Mouse (Mus musculus) left cerebral cortex, postnatal 36 days (tissue): ENCODE measurements at regions not wholly inside any gene's neighbourhood (a gene's known extent, or its start where the extent isn't known, plus 50 kb on each side); places are given as distances from the start of the nearest gene placed in this dataset.
"Not testable (repeated sequence)": the region's sequence is repeated elsewhere in the genome, so short reads cannot be mapped to it uniquely, and the experiment has no call there.

Source experiments
- DNase-seq, 2 experiments: peaks; one replicate each; pipeline ENCODE4 v3.0.0; 2021 to 2022; ENCODE audit warnings: low spot score in 2 of 2, mixed read lengths in 1 of 2
- intact Hi-C: fragments of 180-260 bp; cut with DNase I; formaldehyde crosslinking; loops from one replicate; pipeline ENCODE4 v1.15.1; 2025

DNA sequence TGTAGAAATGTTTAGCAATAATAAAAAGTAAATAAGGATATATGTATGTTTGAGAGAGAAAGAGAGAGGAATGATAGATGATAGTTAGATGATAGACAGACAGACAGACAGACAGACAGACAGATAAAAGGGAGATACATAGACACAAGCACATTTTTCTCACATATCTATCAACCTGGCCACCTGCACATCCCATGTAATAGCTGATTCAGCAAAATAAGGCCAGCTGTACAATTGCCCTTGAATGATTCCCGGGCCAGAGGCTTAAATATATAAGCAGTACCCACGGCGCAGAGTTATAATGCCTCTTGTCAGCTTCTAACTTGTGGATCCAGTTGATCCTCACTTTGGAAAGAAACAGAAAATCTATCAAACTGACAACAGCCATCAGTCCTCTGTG, 178.5 kb downstream of the Tmem114 start:
- DNase-seq = no peak
- intact Hi-C loops = no loop called here

DNA sequence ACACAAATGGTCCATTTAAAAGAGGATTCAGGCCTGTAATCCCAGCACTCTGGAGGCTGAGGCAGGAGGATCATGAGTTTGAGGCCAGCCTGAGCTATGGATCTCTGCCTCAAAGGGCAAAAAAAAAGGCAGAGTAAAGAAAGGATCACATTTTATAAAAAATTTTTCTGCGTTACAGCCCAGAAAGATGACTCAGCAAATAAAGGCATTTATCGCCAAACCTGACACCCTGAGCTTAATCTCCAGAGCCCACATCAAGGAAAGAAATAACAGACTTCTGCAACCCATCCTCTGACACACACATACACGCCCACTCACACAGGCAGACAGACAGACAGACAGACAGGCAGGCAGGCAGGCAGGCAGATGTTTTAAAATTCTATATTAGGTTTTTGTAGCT, 179.3 kb downstream of the Tmem114 start:
- intact Hi-C loops = no loop called here
- DNase-seq = no peak

DNA sequence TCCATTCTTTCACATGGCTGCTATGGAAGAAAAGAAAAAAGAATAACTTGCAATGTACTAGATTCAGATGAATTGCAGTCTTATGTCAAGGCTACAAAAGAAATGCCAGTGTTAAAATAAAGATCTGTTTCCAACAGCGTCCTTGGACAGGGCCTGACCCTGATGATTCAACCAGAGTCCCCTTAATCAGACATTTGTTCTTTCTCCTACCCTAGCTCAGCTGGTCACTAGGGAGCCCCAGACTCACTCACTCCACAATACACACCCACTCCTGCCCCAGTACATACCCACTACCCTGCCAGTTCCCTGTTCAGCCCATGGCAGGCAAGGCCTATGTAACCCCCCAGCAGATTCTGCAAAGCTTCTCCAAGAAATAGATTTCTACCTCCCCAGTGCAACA, 190.6 kb downstream of the Tmem114 start:
- intact Hi-C loops = no loop called here
- no peak for DNase-seq

DNA sequence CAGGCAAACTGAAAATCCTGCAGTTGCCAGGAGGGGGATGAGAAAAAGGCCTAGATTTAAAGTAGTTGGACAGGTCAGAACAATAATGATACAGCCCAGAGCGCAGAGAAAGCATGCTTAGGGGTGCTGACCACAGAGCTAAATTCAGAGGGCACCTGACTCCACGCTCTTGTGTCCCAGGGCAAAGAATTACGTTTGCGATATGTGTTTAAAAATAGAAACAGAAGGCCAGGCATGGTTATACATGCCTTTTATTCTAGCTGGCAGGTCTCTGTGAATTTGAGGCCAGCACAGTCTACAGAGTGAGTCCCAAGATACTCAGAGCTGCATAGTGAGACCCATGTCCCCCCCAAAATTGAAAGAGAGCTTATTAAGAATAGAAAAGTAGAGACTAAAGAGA, 192.9 kb downstream of the Tmem114 start:
- no peak for DNase-seq
- intact Hi-C loops = no loop called here

DNA sequence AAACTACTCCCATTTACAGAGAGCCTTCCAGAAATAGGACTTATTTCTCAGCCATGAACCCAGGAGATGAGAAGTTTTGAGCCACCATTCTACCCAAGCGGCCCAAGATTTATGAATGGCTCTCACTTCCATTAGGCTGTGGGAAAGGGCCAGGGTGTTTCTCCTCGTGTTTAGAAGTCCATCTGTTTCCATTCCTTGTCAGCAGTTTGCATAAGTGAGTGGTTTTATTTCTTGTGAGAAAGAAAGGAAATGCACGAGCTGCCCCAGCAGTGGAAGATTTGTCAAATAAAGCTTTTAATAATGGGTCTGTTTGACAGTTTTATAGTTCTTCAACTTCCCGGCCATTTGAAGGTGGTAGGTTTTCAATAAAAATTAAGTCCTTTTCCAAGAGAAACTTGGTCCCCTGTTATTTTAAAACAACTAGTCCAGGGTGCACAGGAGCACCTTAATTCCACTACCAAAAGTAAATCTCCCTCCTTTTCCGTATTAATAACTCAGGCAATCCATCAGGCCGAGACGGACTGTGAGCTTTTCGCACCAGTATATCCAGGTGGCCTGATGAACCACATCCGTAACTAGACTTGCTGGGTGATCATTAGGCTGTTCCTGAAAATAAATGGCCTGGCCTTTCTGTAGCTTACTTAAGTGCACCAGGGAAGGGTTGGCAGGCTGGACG, 201.2 kb downstream of the Tmem114 start:
- intact Hi-C loops = no loop called here
- DNase-seq = no peak

DNA sequence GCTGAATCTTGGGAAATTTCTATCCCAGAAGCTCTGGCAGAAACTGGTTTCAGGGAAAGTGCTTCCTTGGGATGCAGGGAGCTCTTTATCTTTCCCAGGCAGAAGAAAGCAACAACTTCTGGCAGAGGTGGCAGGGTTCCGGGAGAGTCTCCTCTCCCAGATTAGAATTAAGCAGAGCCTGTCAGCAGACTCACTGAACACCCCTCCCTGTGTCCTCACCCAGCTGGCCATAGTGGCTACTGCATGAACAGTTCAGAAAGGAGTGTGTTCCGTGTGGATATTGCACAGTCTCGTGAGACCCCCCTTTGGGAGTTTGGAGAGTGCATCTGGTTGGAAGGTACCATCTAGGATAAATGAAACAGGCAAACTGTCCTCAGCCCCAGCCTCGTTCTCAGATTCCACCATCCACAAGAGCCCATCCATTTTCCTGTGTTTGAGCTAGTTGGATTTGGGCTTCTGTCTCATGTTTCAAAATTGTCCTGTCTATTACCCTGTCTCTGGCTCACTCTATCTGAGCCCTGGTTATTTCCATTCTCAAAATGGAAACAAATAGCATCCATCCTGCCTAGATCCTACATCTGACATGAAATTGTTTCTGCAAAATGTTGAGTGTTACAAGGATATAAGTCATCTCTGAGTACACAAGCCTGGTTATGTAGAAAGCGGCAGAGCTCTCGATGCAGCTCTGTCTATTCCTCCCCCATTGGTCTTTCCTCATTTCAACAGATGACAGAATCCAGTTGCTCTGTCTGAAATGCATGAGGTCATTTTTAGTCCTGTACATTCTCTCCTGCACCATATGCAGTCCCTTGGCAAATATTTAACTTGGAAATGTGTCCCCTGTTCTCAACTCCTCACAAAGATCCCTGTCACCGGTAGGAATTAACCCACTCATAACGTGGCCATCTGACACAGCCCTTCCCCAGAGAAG, 216.4 kb downstream of the Tmem114 start:
- no peak for DNase-seq
- intact Hi-C loops = no loop called here

DNA sequence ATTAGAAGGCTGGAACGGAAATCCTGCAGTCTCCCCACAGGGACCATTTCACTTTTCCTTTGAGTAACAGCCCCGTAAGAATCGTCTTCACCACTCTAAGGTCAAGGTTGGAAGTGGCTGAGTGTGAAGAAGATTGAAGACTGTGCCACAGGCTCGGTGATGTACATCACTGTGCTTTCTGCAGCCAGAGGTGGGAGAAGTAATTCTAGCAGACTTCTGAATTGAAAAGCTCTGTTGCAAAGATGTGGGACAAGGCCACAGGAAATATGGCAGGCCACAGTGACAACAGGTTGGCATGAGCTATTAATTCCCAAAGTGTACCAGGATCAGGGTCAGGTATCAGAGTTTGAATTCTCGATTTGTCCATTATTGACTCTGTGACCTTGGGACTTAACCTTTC, 219.9 kb downstream of the Tmem114 start:
- no peak for DNase-seq
- intact Hi-C loops = no loop called here

DNA sequence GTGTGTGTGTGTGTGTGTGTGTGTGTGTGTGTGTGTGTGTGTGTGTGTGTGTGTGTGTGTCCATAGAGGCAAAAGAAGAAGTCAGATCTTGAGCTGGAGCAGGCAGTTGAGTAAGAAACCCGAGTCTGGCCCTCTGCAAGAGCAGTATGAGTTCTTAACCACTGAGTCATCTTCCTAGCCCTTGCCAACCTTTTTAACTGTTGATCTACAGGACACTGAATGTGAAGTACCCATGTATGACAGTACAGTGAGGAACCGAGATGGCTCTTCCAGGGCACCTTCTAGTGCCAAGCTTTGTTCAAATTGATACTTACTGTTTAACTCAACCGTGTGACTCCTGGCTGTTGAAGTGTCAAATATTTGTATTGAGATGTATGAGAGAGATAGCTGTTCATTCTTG, 223.6 kb downstream of the Tmem114 start:
- no peak for DNase-seq
- intact Hi-C loops = no loop called here

DNA sequence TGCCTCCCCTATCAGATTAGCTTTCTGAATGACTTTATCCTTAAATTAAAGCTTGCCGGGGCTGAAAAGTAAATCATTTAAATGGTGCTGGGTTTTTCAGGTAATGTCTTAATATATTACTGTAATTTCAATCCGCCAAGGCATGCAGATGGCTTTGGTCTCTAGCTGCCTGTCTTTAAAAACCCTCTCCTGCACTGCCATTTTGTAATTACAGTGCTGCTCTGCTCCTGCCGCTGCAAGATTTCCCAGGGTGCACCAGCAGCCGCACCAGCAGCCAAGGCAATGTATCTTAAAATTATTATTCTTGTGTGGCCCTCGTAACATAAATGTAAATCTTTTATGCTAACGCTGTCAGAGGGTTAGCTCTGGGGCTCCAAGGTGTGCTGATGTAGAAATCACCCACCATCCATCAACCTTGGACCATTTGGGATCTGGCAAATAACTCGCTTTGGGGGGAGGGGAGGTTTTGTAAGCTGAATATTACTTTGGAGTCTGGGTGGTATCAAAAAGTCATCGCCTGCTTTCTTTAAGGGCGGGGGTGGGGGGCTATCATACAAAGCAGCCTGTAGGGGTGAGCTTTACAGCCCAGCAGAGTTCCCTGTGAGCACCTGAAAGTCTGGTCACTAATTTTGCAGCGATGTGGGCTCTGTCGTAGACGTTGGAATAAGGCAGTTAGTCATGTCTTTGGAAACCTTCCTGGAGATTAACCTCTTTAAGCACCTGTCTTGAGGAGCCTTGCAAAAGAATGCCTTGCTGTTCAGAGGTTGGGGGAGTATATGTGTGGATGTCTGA, 226.0 kb downstream of the Tmem114 start:
- no peak for DNase-seq
- intact Hi-C loops = no loop called here

DNA sequence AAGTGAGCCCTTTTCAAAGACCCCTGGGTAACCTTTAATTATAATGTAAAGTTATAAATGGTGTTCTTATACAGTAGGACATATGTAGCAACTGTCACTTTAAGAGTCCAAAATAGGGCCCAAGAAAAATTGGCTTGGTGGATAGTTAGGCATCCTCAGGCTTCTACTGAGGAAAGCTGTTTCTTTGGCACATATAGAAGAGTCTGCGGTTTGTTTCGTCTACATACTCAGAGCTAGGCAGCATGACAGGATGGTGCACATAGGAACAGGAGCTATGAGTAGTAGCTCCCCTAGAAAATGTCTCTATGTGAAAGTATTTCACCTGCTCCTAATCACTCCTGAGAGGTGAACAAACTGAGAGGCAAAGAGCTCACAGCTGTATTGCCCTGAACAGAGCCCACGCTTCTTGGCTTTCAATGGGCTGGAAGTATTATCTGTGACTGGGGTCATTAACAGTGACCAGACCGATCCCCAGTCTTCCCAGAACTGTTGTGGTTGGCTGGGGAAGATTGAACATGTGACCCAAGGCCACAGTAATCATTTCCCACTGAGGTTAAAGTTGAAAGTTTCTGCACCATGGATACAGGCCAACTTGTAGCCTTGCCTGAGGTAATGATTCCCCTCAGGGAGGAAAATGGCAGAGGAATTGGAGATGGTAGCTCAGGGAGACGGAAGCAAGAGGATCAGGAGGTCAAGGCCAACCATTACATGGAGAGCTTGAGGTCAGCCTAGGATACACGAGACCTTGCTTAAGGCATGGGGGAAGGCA, 235.3 kb downstream of the Tmem114 start:
- no peak for DNase-seq
- intact Hi-C loops = no loop called here

DNA sequence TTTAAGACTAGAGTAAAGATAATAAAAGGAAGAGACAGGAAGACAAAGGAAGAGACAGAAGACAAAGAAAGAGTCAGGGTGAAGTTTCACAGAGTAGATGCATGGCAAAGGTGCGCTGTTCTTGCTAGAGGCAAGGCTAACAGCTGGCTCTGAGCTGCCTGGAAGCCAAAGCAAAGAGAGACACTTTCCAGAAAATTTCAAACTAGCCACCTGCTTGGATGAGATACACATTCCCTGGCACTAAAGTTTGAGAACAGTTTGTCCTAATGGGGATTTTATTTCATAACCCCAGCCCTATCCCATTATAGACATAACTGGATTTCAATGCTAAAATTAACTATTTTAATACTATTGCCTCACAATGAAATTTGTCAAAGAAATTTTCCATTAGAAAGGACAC, 235.9 kb downstream of the Tmem114 start:
- DNase-seq = no peak
- intact Hi-C loops = no loop called here

DNA sequence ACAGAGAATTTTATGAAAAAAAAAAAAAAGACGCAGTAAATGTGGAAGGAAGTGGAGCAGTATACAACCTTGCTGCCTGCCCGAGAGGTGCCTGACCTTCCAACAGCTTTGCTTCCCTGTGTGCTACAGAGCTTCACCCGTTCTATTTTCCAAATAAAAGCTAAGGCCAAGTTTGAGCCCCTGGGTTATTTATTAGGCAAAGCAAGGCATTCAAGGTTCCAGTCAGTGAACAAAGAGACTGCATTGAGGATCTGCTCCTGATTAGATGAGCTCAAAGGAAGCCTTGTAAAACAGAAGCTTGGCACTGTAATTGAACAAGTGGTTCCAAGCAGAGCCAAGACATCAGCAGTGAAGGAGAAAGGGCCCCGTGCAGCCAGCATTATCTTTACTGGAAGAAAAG, 236.4 kb downstream of the Tmem114 start:
- intact Hi-C loops = no loop called here
- no peak for DNase-seq

DNA sequence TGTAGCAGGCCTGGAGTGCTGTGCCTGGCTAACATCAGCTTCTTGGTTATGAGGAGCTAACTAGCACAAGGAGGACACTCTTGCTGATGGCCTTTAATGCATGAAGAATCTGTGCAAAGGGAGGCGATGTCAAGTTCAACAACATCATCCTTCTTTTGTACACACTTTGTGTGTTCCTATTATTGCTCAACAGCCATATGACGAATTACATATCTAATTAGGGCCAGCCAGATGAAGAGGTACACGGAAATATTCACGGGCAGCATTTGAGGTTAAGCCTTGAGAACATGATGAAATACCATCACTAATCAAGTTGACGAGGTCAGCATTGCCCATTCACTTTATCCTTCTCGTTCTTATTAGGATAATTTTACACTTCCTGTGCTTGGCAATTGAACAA, 240.2 kb downstream of the Tmem114 start:
- intact Hi-C loops = no loop called here
- DNase-seq = no peak

DNA sequence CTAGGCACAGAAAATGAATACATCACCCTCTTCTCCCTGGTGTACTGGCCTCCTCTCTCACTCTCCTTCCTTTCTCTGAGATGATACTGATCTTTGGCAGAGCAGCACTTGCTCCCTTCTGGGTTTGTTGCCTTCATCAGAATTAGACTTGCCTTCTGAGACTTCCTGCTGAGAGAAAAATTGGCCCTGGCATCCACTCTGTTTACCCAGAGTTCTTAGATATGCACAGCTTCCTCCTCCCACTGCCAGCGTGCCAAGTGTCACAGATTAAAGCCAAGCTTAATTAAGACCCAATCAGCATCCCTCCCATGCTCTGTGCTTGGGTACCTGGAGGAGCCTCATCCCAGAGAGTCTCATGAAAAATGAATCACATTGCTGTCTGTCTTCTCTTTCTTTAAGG, 246.0 kb downstream of the Tmem114 start:
- DNase-seq = no peak
- intact Hi-C loops = no loop called here

DNA sequence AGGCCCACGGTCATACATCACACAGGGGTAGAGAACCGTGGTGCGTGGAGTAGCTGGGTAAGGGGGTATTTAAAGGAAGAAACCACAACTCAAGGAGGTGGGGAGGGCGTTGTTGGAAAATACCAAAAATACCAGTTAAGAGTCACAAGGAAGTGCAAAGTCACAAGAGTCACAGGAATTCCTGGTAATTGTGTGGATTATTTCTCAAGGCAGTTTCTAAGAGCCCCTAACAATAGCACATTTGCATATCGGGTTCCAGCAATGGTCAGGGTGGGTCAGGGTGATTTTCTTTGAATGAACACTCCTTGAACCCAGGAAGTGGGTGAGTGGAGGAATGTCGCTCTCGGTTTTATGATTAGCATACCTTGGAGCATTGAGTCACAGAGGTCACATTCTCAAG, 247.7 kb downstream of the Tmem114 start:
- intact Hi-C loops, DNase-seq: not testable (repeated sequence)

DNA sequence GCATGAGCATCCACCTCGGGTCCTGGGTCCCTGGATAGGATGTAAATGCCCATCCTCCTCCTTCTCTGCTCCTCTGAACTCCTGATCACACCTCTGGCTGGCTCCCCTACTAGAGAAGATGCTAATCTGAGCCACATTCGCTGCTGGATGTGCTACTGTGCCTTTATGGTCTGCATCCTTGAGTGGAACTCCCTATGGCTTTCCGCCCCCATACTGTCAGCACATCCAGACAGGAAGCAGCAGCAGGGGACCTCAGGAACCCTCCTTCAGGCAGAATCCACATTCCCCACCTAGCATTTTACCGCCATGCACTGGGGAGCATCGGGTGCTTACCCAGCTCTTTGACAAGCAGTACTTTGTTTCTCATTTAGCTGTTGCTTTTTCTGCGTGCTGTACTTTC, 248.8 kb downstream of the Tmem114 start:
- peak in 1 of 2 experiments; percentile 10 for DNase-seq
- intact Hi-C loops = no loop called here
